In genomic region chr9:21135329-21135890, GRCm38 (mm10) we compare ENCODE assay signal across 13 mouse cellular contexts. TPM values are rescaled to one million over a fixed set of nuclear protein-coding genes. Genes with fewer than 3 reads are reported as not detected.
A peak's percentile ranks its signal among the peaks of the same experiment; 100 is the strongest.
DNase-seq lines count a peak whose midpoint lies in the region; ATAC-seq and TF ChIP-seq lines count a peak whose summit lies in the region.
"Had no signal": no experiment of that assay in that cellular context is flagged by ENCODE, and none has a peak within 500 bp of the region (broad histone marks: within the 10 kb centered on the region; RNA-seq: fewer than 3 reads in every experiment).

No protein-coding gene starts in this region.

- no peak overlapping the region for H3K4me3 ChIP-seq in heart, postnatal 0 days (ENCODE audit: low read depth, low read length)
- H3K4me3 ChIP-seq in lung, postnatal 0 days (ENCODE audit: low read depth, low read length), result no peak overlapping the region
- H3K4me3 ChIP-seq in stomach, postnatal 0 days (ENCODE audit: low read depth, low read length), result no peak overlapping the region
- H3K4me3 ChIP-seq: hindbrain, embryonic 15.5 days; limb, embryonic 15.5 days had no signal

- DNase-seq in heart, postnatal 0 days (ENCODE audit: low spot score), result no peak
- DNase-seq in heart, postnatal 14 days, result no peak
- no peak for DNase-seq in lung, postnatal 0 days (ENCODE audit: low spot score)
- DNase-seq in lung, postnatal 14 days, result no peak
- peak; percentile 28 for DNase-seq in NIH3T3 (ENCODE audit: low read depth)
- no peak for DNase-seq in stomach, postnatal 0 days (ENCODE audit: low spot score)
- DNase-seq in spleen, postnatal 10 days (ENCODE audit: low spot score in 2 of 2), result no peak
- DNase-seq: cerebellum, adult 9-10 months; embryo, embryonic 11 days; layer of hippocampus, adult 9-11 months; right cerebral cortex, postnatal 14 days had no signal

- WGBS in heart, postnatal 0 days, result 74% methylated on average over 4 of the region's 4 CpGs
- WGBS in lung, postnatal 0 days, result 72% methylated on average over 4 of the region's 4 CpGs
- WGBS in stomach, postnatal 0 days, result 81% methylated on average over 4 of the region's 4 CpGs

- ATAC-seq in heart, postnatal 0 days (ENCODE audit: insufficient read depth, low read depth), result no peak
- ATAC-seq in lung, postnatal 0 days, result no peak
- no peak for ATAC-seq in stomach, postnatal 0 days (ENCODE audit: low FRiP score, low TSS enrichment)

- TF ChIP-seq CTCF in heart, postnatal 0 days (IDR thresholded peaks at IDR 0.05; ENCODE audit: low read depth), result no peak
- TF ChIP-seq CTCF in lung, postnatal 0 days (IDR thresholded peaks at IDR 0.05), result no peak
- TF ChIP-seq CTCF in stomach, postnatal 0 days (IDR thresholded peaks at IDR 0.05; ENCODE audit: low read depth), result no peak

- no peaks in the 10 kb centered on the region for H3K27me3 ChIP-seq in heart, postnatal 0 days (ENCODE audit: control insufficient read depth, insufficient read depth, low read length)
- no peaks in the 10 kb centered on the region for H3K27me3 ChIP-seq in lung, postnatal 0 days (replicated peaks; ENCODE audit: insufficient read depth, low read length)
- no peaks in the 10 kb centered on the region for H3K27me3 ChIP-seq in stomach, postnatal 0 days (ENCODE audit: control insufficient read depth, insufficient read depth, low read length)
- H3K27me3 ChIP-seq: hindbrain, embryonic 15.5 days; limb, embryonic 15.5 days had no signal

- H3K4me2 ChIP-seq in heart, postnatal 0 days (ENCODE audit: low read depth, low read length), result no peak overlapping the region
- H3K4me2 ChIP-seq in lung, postnatal 0 days (replicated peaks; ENCODE audit: low read depth, low read length), result no peak overlapping the region
- no peak overlapping the region for H3K4me2 ChIP-seq in stomach, postnatal 0 days (replicated peaks; ENCODE audit: low read depth)
- H3K4me2 ChIP-seq: hindbrain, embryonic 15.5 days; limb, embryonic 15.5 days had no signal

- TF ChIP-seq EP300 in heart, postnatal 0 days (IDR thresholded peaks at IDR 0.05; ENCODE audit: low read depth), result no peak
- TF ChIP-seq EP300 in lung, postnatal 0 days (IDR thresholded peaks at IDR 0.05), result no peak
- no peak for TF ChIP-seq EP300 in stomach, postnatal 0 days (optimal IDR thresholded peaks at IDR 0.05)

- peaks cover 11% of the 10 kb centered on the region; the same call in 1 of the 2 replicates for H3K4me1 ChIP-seq in heart, postnatal 0 days (ENCODE audit: control insufficient read depth, insufficient read depth)
- H3K4me1 ChIP-seq in lung, postnatal 0 days (ENCODE audit: insufficient read depth, low read depth, low read length), result peaks cover 5% of the 10 kb centered on the region; the same call in 1 of the 2 replicates
- no peaks in the 10 kb centered on the region for H3K4me1 ChIP-seq in stomach, postnatal 0 days (replicated peaks; ENCODE audit: control insufficient read depth, insufficient read depth)

- no peak overlapping the region for H3K9ac ChIP-seq in heart, postnatal 0 days (replicated peaks; ENCODE audit: low read depth, low read length)
- no peak overlapping the region for H3K9ac ChIP-seq in lung, postnatal 0 days (replicated peaks; ENCODE audit: low read depth)
- no peak overlapping the region for H3K9ac ChIP-seq in stomach, postnatal 0 days (ENCODE audit: low read length)
- H3K9ac ChIP-seq: hindbrain, embryonic 15.5 days; limb, embryonic 15.5 days had no signal

- peaks cover 25% of the 10 kb centered on the region for H3K36me3 ChIP-seq in heart, postnatal 0 days (replicated peaks; ENCODE audit: control insufficient read depth, insufficient read depth, low read length)
- peaks cover 9% of the 10 kb centered on the region; the same call in 1 of the 2 replicates for H3K36me3 ChIP-seq in lung, postnatal 0 days (ENCODE audit: insufficient read depth, low read length)
- H3K36me3 ChIP-seq in stomach, postnatal 0 days (ENCODE audit: control insufficient read depth, insufficient read depth, low read length), result peaks cover 16% of the 10 kb centered on the region

- intact Hi-C loops in heart, postnatal 14 days (cut with DNase I), result loop anchor here (10.0 kb wide), 1 partner anchor 131 kb away; the partner anchor contains the start of gene Mrpl4

- H3K9me3 ChIP-seq in heart, postnatal 0 days (replicated peaks; ENCODE audit: control insufficient read depth, low read length), result no peaks in the 10 kb centered on the region
- H3K9me3 ChIP-seq in lung, postnatal 0 days (ENCODE audit: low read length), result no peaks in the 10 kb centered on the region
- H3K9me3 ChIP-seq in stomach, postnatal 0 days (ENCODE audit: control insufficient read depth, low read length), result no peaks in the 10 kb centered on the region
- H3K9me3 ChIP-seq: hindbrain, embryonic 15.5 days; limb, embryonic 15.5 days had no signal

- peak overlapping the region; percentile 50 for H3K27ac ChIP-seq in heart, postnatal 0 days (ENCODE audit: low read depth)
- H3K27ac ChIP-seq in lung, postnatal 0 days (ENCODE audit: low read length), result peak overlapping the region; percentile 66
- 0 out of 2 replicates have a peak overlapping the region, but pooled peaks have one; percentile 13 for H3K27ac ChIP-seq in stomach, postnatal 0 days (replicated peaks)
- H3K27ac ChIP-seq: hindbrain, embryonic 15.5 days; limb, embryonic 15.5 days had no signal

RNA-seq across cellular contexts. Expression of gene Tyk2, which starts 4.4 kb away (rescaled TPM):
- 16.7 and 17.9 TPM in 2 replicates for total RNA-seq in heart, postnatal 0 days (2014; rRNA removed; ENCODE audit: low replicate concordance)
- polyA plus RNA-seq in heart, postnatal 0 days (2015; fragmentation: Nextera tagmentation; extraction: Ambion mirVana), result 7.7 and 8.3 TPM in 2 replicates
- total RNA-seq in heart, postnatal 14 days (2021), result 1 to 10 TPM; 9.2 TPM
- polyA plus RNA-seq in lung, postnatal 0 days (2015; fragmentation: Nextera tagmentation; extraction: Ambion mirVana), result 10.9 and 12.5 TPM in 2 replicates
- polyA plus RNA-seq in stomach, postnatal 0 days (2015; fragmentation: Nextera tagmentation; extraction: Ambion mirVana), result 6.8 and 7.1 TPM in 2 replicates

RNA-seq across cellular contexts. Expression of gene Cdc37, which starts 14.4 kb away (rescaled TPM):
- 32.9 and 50.1 TPM in 2 replicates for total RNA-seq in heart, postnatal 0 days (2014; rRNA removed; ENCODE audit: low replicate concordance)
- 176 and 183 TPM in 2 replicates for polyA plus RNA-seq in heart, postnatal 0 days (2015; fragmentation: Nextera tagmentation; extraction: Ambion mirVana)
- 100 to 1,000 TPM; 151 to 157 TPM for total RNA-seq in heart, postnatal 14 days (2021)
- polyA plus RNA-seq in lung, postnatal 0 days (2015; fragmentation: Nextera tagmentation; extraction: Ambion mirVana), result 165 and 171 TPM in 2 replicates
- 161 TPM in 2 replicates for polyA plus RNA-seq in stomach, postnatal 0 days (2015; fragmentation: Nextera tagmentation; extraction: Ambion mirVana)

RNA-seq across cellular contexts. Expression of gene Pde4a, which starts 30.1 kb away (rescaled TPM):
- total RNA-seq in heart, postnatal 0 days (2014; rRNA removed; ENCODE audit: low replicate concordance), result 10.2 and 14.6 TPM in 2 replicates
- polyA plus RNA-seq in heart, postnatal 0 days (2015; fragmentation: Nextera tagmentation; extraction: Ambion mirVana), result 16.6 and 17.5 TPM in 2 replicates
- total RNA-seq in heart, postnatal 14 days (2021), result 10 to 100 TPM; 36.7 to 37.5 TPM
- polyA plus RNA-seq in lung, postnatal 0 days (2015; fragmentation: Nextera tagmentation; extraction: Ambion mirVana), result 3.9 and 4.7 TPM in 2 replicates
- 2.5 and 3.0 TPM in 2 replicates for polyA plus RNA-seq in stomach, postnatal 0 days (2015; fragmentation: Nextera tagmentation; extraction: Ambion mirVana)

RNA-seq across cellular contexts. Expression of gene Raver1, which starts 43.6 kb away (rescaled TPM):
- 40.8 and 48.3 TPM in 2 replicates for total RNA-seq in heart, postnatal 0 days (2014; rRNA removed; ENCODE audit: low replicate concordance)
- polyA plus RNA-seq in heart, postnatal 0 days (2015; fragmentation: Nextera tagmentation; extraction: Ambion mirVana), result 15.5 and 15.9 TPM in 2 replicates
- total RNA-seq in heart, postnatal 14 days (2021), result 10 to 100 TPM; 27.4 to 31.2 TPM
- polyA plus RNA-seq in lung, postnatal 0 days (2015; fragmentation: Nextera tagmentation; extraction: Ambion mirVana), result 15.3 and 16.8 TPM in 2 replicates
- 15.0 and 18.3 TPM in 2 replicates for polyA plus RNA-seq in stomach, postnatal 0 days (2015; fragmentation: Nextera tagmentation; extraction: Ambion mirVana)

RNA-seq across cellular contexts. Expression of gene Gm38431, which starts 43.6 kb away (rescaled TPM):
- total RNA-seq in heart, postnatal 0 days (2014; rRNA removed; ENCODE audit: low replicate concordance), result 0.66 and 1.6 TPM in 2 replicates
- 0.34 TPM in 2 replicates for polyA plus RNA-seq in heart, postnatal 0 days (2015; fragmentation: Nextera tagmentation; extraction: Ambion mirVana)
- 1 to 10 TPM in 1 of 2 experiments, under 1 TPM in 1; 0.68 to 1.8 TPM for total RNA-seq in heart, postnatal 14 days (2021)
- polyA plus RNA-seq in lung, postnatal 0 days (2015; fragmentation: Nextera tagmentation; extraction: Ambion mirVana), result 0.60 and 0.69 TPM in 2 replicates
- 0.28 and 0.86 TPM in 2 replicates for polyA plus RNA-seq in stomach, postnatal 0 days (2015; fragmentation: Nextera tagmentation; extraction: Ambion mirVana)

Comparison
In these comparisons a context has a peak if more than half of its experiments do, and no peak if none do; other contexts are left out.
1. H3K27ac ChIP-seq: peak in every context shown above with its lines; median percentile 66 in lung, postnatal 0 days; 50 in heart, postnatal 0 days; 13 in stomach, postnatal 0 days.